Mouse (Mus musculus) midbrain, embryonic 15.5 days (tissue): ENCODE data around the gene Plekhm1. TPM values are rescaled to one million over a fixed set of nuclear protein-coding genes. Genes with fewer than 3 reads are reported as not detected.
"Not testable (repeated sequence)": the region's sequence is repeated elsewhere in the genome, so short reads cannot be mapped to it uniquely, and the experiment has no call there.

Experiments used
- ATAC-seq: fragments of 200-750 bp; cut with Nextera tagmentation; replicated peaks from 2 replicates; pipeline ENCODE4 v1.8.0; 2017; ENCODE audit warnings: moderate TSS enrichment
- H3K27ac ChIP-seq: fragments of 300-500 bp; sonication (generic); 2 replicates; pipeline ENCODE4 v1.5.1; 2015; ENCODE audit warnings: mild to moderate bottlenecking, inconsistent platforms
- H3K27me3 ChIP-seq: fragments of 300-500 bp; sonication (generic); replicated peaks from 2 replicates; pipeline ENCODE4 v1.6.1; 2015; ENCODE audit warnings: inconsistent platforms
- H3K36me3 ChIP-seq: fragments of 300-500 bp; sonication (generic); replicated peaks from 2 replicates; pipeline ENCODE4 v1.6.1; 2015; ENCODE audit warnings: inconsistent platforms
- H3K4me1 ChIP-seq: fragments of 300-500 bp; sonication (generic); 2 replicates; pipeline ENCODE4 v1.6.1; 2015; ENCODE audit warnings: inconsistent platforms
- H3K4me2 ChIP-seq: fragments of 300-500 bp; sonication (generic); 2 replicates; pipeline ENCODE4 v1.6.1; 2015; ENCODE audit warnings: inconsistent platforms, mild to moderate bottlenecking, moderate library complexity
- H3K4me3 ChIP-seq: fragments of 300-500 bp; sonication (generic); 2 replicates; pipeline ENCODE4 v1.5.1; 2015; ENCODE audit warnings: mild to moderate bottlenecking, inconsistent platforms
- H3K9ac ChIP-seq: fragments of 300-500 bp; sonication (generic); 2 replicates; pipeline ENCODE4 v1.6.1; 2015; ENCODE audit warnings: mild to moderate bottlenecking, inconsistent platforms
- H3K9me3 ChIP-seq: fragments of 300-500 bp; sonication (generic); 2 replicates; pipeline ENCODE4 v1.6.1; 2016; ENCODE audit warnings: inconsistent platforms
- WGBS: fragments of 180-500 bp; shearing (Covaris S2); methylation state at CpG from one replicate; pipeline ENCODE4 v1.1.7; 2015; ENCODE audit warnings: mixed read lengths; 5-methylcytosine and 5-hydroxymethylcytosine counted together
- polyA plus RNA-seq: library from polyadenylated mRNA; unstranded; fragments of >200 nt; fragmentation: Nextera tagmentation; extraction: Ambion mirVana; gene quantifications from 2 replicates; pipeline ENCODE4 v1.2.1, GENCODE M21; 2015

The Plekhm1 gene
- polyA plus RNA-seq, 1 experiment from 2014 or later: 10.8 TPM

GRCm38 (mm10) chr11:103332890-103333651 is 79.4 kb downstream of the Plekhm1 start:
- Histone ChIP-seq H3K4me3 (peak overlapping the region; percentile 29), H3K27me3 (peaks cover 26% of the 10 kb centered on the region), H3K9ac (peak overlapping the region; percentile 22; the same call in 1 of the 2 replicates), H3K27ac (no peak overlapping the region), H3K4me1 (peaks cover 17% of the 10 kb centered on the region), H3K4me2 (peak overlapping the region; percentile 52), H3K9me3 (no peaks in the 10 kb centered on the region), H3K36me3 (no peaks in the 10 kb centered on the region)
- 30% methylated on average over 34 of the region's 34 CpGs for WGBS
- peak; percentile 38 for ATAC-seq

- 0 out of 2 replicates have a peak overlapping the region, but pooled peaks have one; percentile 22 for H3K9ac ChIP-seq
- WGBS: 27% methylated on average over 18 of the region's 18 CpGs
- no peaks in the 10 kb centered on the region for H3K36me3 ChIP-seq
- H3K9me3 ChIP-seq: no peaks in the 10 kb centered on the region
- peak; percentile 74 for ATAC-seq
- H3K4me3 ChIP-seq: peak overlapping the region; percentile 29
- peaks cover 17% of the 10 kb centered on the region for H3K4me1 ChIP-seq
- peaks cover 26% of the 10 kb centered on the region for H3K27me3 ChIP-seq
- H3K27ac ChIP-seq: no peak overlapping the region
- H3K4me2 ChIP-seq: peak overlapping the region; percentile 52
These were observed 80.1 kb downstream of the Plekhm1 start for GRCm38 (mm10) chr11:103332186-103332889.

- ATAC-seq: no peak
These were observed 80.8 kb downstream of the Plekhm1 start for GRCm38 (mm10) chr11:103331502-103332185.

GRCm38 (mm10) chr11:103330651-103331319 is 81.7 kb downstream of the Plekhm1 start:
- Histone ChIP-seq H3K9ac (no peak overlapping the region), H3K36me3 (no peaks in the 10 kb centered on the region), H3K27ac (no peak overlapping the region), H3K27me3 (peaks cover 26% of the 10 kb centered on the region), H3K9me3 (no peaks in the 10 kb centered on the region), H3K4me3 (no peak overlapping the region), H3K4me1 (peaks cover 17% of the 10 kb centered on the region), H3K4me2 (no peak overlapping the region)
- ATAC-seq: no peak
- WGBS: 66% methylated on average over 7 of the region's 7 CpGs

More at GRCm38 (mm10) chr11:103331502-103332185, 80.8 kb downstream of the Plekhm1 start:
- no peak overlapping the region for H3K4me2 ChIP-seq
- no peak overlapping the region for H3K27ac ChIP-seq
- H3K27me3 ChIP-seq: peaks cover 26% of the 10 kb centered on the region
- 93% methylated on average over 10 of the region's 10 CpGs for WGBS
- no peak overlapping the region for H3K4me3 ChIP-seq
- H3K4me1 ChIP-seq: peaks cover 17% of the 10 kb centered on the region
- no peaks in the 10 kb centered on the region for H3K36me3 ChIP-seq
- no peaks in the 10 kb centered on the region for H3K9me3 ChIP-seq
- H3K9ac ChIP-seq: no peak overlapping the region

GRCm38 (mm10) chr11:103326950-103327349 is 85.5 kb downstream of the Plekhm1 start:
- peaks cover under 1% of the 10 kb centered on the region; the same call in 1 of the 2 replicates for H3K27me3 ChIP-seq
- H3K4me3 ChIP-seq: no peak overlapping the region
- no peaks in the 10 kb centered on the region for H3K9me3 ChIP-seq
- H3K27ac ChIP-seq: no peak overlapping the region
- H3K4me1 ChIP-seq: 0 out of 2 replicates have a peak, but pooled peaks cover 3% of the 10 kb centered on the region
- no peak overlapping the region for H3K9ac ChIP-seq
- no peaks in the 10 kb centered on the region for H3K36me3 ChIP-seq
- ATAC-seq: 0 out of 2 replicates have a peak, but pooled peaks have one; percentile 15
- WGBS: 12% methylated on average over 5 of the region's 5 CpGs
- H3K4me2 ChIP-seq: no peak overlapping the region

- no peak overlapping the region for H3K27ac ChIP-seq
- 20% methylated on average over 8 of the region's 8 CpGs for WGBS
- H3K4me1 ChIP-seq: 0 out of 2 replicates have a peak, but pooled peaks cover 3% of the 10 kb centered on the region
- H3K9ac ChIP-seq: no peak overlapping the region
- no peak overlapping the region for H3K4me3 ChIP-seq
- H3K27me3 ChIP-seq: no peaks in the 10 kb centered on the region
- H3K36me3 ChIP-seq: no peaks in the 10 kb centered on the region
- H3K9me3 ChIP-seq: no peaks in the 10 kb centered on the region
- H3K4me2 ChIP-seq: no peak overlapping the region
- ATAC-seq: no peak
These were observed 87.3 kb downstream of the Plekhm1 start for GRCm38 (mm10) chr11:103325172-103325571.

- Histone ChIP-seq H3K4me2 (no peak overlapping the region), H3K4me1 (0 out of 2 replicates have a peak, but pooled peaks cover 3% of the 10 kb centered on the region), H3K27ac (no peak overlapping the region), H3K4me3 (no peak overlapping the region), H3K9ac (no peak overlapping the region), H3K27me3 (no peaks in the 10 kb centered on the region), H3K9me3 (no peaks in the 10 kb centered on the region), H3K36me3 (no peaks in the 10 kb centered on the region)
- WGBS: 58% methylated on average over 13 of the region's 13 CpGs
- ATAC-seq: no peak
These were observed 87.8 kb downstream of the Plekhm1 start for GRCm38 (mm10) chr11:103324723-103325122.

GRCm38 (mm10) chr11:103322832-103323231 is 89.7 kb downstream of the Plekhm1 start:
- H3K9me3 ChIP-seq, ATAC-seq, H3K9ac ChIP-seq, H3K4me2 ChIP-seq, H3K4me1 ChIP-seq, H3K36me3 ChIP-seq, H3K27me3 ChIP-seq, H3K27ac ChIP-seq, H3K4me3 ChIP-seq: not testable (repeated sequence)
- 24% methylated on average over 4 of the region's 4 CpGs for WGBS

- 0 out of 2 replicates have a peak, but pooled peaks cover 3% of the 10 kb centered on the region for H3K4me1 ChIP-seq
- no peak overlapping the region for H3K4me3 ChIP-seq
- WGBS: 65% methylated on average over 4 of the region's 4 CpGs
- H3K9me3 ChIP-seq: no peaks in the 10 kb centered on the region
- ATAC-seq: no peak
- no peak overlapping the region for H3K27ac ChIP-seq
- no peak overlapping the region for H3K9ac ChIP-seq
- no peaks in the 10 kb centered on the region for H3K27me3 ChIP-seq
- no peak overlapping the region for H3K4me2 ChIP-seq
- H3K36me3 ChIP-seq: no peaks in the 10 kb centered on the region
These were observed 91.8 kb downstream of the Plekhm1 start for GRCm38 (mm10) chr11:103320646-103321045.

GRCm38 (mm10) chr11:103320196-103320595 is 92.3 kb downstream of the Plekhm1 start:
- 87% methylated on average over 8 of the region's 8 CpGs for WGBS
- Histone ChIP-seq H3K4me2 (no peak overlapping the region), H3K9ac (no peak overlapping the region), H3K9me3 (no peaks in the 10 kb centered on the region), H3K4me1 (0 out of 2 replicates have a peak, but pooled peaks cover 3% of the 10 kb centered on the region), H3K36me3 (no peaks in the 10 kb centered on the region), H3K4me3 (no peak overlapping the region), H3K27me3 (no peaks in the 10 kb centered on the region), H3K27ac (no peak overlapping the region)
- no peak for ATAC-seq

GRCm38 (mm10) chr11:103318042-103318441 is 94.4 kb downstream of the Plekhm1 start:
- H3K36me3 ChIP-seq: no peaks in the 10 kb centered on the region
- H3K9me3 ChIP-seq: no peaks in the 10 kb centered on the region
- ATAC-seq: no peak
- no peak overlapping the region for H3K9ac ChIP-seq
- WGBS: 83% methylated on average over 1 of the region's 1 CpGs
- H3K4me3 ChIP-seq: no peak overlapping the region
- H3K4me2 ChIP-seq: no peak overlapping the region
- H3K4me1 ChIP-seq: 0 out of 2 replicates have a peak, but pooled peaks cover 3% of the 10 kb centered on the region
- no peak overlapping the region for H3K27ac ChIP-seq
- no peaks in the 10 kb centered on the region for H3K27me3 ChIP-seq
